Mouse (Mus musculus): ENCODE measurements around the gene Farp1.

GRCm38 (mm10) chr14:121103459-121103858 lies 68.5 kb downstream of the Farp1 start:
- no peak for TF ChIP-seq POLR2A (IDR thresholded peaks at IDR 0.05; ENCODE audit: borderline replicate concordance, extremely low read depth, insufficient read depth, insufficient read length, poor library complexity, severe bottlenecking)
- no peak for TF ChIP-seq CTCF (IDR thresholded peaks at IDR 0.05; ENCODE audit: borderline replicate concordance, extremely low read depth, insufficient read depth, insufficient read length)
